Mouse (Mus musculus) brain, embryonic 14.5 days (tissue): ENCODE measurements at regions not wholly inside any gene's neighbourhood (a gene's known extent, or its start where the extent isn't known, plus 50 kb on each side); places are given as distances from the start of the nearest gene placed in this dataset.

ENCODE experiments used
- DNase-seq: peaks from one replicate; pipeline ENCODE4 v3.0.0-alpha.2; 2011; ENCODE audit warnings: low read depth
- CTCF ChIP-seq: fragments of 200-500 bp; IDR thresholded peaks from 2 replicates; pipeline ENCODE4 v1.5.1; 2012; ENCODE audit warnings: inconsistent platforms, mild to moderate bottlenecking, moderate library complexity, borderline replicate concordance; ENCODE audit not compliant: insufficient read depth, insufficient read length; ENCODE audit errors: extremely low read depth
- POLR2A ChIP-seq: fragments of 200-500 bp; IDR thresholded peaks from 2 replicates; pipeline ENCODE4 v1.6.1; 2012; ENCODE audit warnings: mild to moderate bottlenecking, inconsistent platforms, borderline replicate concordance; ENCODE audit not compliant: poor library complexity, insufficient read depth, insufficient read length, severe bottlenecking; ENCODE audit errors: extremely low read depth

DNA sequence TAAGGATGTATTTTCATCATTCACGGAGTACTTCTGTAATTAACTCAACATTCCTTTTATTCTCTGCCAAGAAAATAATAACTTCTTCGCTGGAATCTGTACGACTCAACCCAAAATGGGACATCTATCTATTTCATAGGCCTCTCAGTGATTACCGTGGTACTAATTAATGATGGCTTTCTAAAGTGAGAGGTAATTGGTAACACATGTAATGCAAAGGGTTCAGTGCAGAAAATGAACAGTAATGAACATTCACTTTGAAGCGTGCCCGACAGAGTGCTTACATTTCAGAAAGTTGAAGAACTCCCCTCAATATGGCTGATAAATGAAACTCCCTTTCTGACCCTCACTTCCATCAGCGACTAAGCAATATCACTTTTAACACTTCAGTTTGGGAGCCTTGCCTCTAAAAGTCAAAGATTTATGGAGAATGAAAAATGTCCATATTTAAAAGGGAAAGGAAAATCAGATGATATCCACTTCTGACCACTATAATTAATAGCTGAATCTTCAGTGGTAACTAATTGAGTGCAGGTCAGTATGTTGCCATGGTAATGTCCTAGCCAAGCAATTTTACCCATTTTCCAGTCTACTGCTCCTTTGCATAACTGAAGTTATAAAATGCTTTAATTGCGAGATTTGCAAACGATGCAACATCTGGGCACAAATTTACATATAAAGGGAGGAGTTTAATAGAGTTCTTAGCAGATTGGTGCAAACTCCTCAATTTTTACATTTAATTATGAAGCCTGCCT, 373.9 kb upstream of the Robo2 start:
- DNase-seq = peak; percentile 66

DNA sequence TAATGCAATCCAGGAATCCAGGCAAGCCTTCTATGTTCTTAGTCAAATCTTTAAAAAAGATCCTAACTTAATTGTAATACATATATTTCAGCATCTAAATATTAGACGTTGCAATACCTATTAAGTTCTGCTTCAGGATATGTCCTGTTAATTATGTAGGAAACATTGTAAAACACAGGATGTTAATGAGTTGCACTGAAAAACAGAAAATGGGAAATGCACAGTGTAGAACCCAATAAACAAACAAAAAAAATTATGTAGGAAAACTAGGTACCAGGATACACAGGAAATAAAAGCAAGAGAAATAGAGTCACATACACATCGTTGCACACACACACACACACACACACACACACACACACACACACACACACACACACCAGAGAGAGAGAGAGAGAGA, 368.8 kb upstream of the Robo2 start:
- no peak for TF ChIP-seq POLR2A
- no peak for TF ChIP-seq CTCF
- DNase-seq = no peak

More for the DNA sequence above, 373.9 kb upstream of the Robo2 start:
- no peak for TF ChIP-seq CTCF
- TF ChIP-seq POLR2A = no peak

DNA sequence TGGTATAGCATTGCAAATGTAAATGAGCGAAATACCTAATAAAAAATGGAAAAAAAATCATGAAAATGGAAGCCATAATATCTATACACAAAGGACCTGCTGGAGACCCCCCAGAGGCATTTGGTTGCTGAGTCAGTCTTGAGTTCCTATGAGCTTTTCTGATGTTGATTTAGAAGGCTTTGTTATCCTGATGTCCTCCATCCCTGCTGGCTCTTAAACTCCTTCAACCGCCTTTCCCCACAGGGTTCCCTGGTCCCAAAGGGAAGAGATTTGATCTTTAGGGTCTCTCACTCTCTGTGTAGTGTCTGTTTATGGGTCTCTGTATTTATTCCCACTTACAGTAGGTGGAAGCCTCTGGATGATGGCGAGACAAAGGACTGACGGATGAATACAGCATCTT, 356.6 kb upstream of the Robo2 start:
- DNase-seq = no peak
- TF ChIP-seq POLR2A (no peak), CTCF (no peak)

DNA sequence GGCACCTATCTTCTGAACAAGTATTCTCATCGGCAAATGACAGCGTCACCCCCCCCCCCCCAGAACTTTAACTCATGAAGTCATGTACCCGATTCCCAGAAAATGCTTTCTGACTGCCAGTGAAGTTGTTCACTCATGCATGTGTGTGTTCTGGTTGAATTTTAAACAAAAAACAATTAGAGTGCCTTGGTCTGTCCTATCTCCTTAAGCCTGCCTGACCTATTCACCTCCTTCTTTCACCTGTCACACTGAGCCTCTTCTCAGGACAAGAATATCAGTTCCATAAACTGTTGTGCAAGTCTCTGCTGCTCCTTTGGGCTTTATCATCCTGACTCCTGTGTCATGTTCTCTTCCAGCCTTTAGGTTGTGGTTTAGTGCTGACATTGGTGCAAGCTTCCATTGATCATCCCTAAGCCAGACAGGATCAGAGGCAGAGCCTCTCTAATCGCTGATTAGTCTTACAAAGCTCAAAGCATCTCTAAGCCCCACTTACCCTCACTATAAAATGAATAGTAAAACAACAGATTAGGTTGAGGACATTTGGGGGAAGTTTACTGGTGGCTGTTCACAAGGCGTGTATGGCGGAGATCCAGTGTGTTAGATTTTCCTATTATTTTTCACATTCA, 345.2 kb upstream of the Robo2 start:
- no peak for DNase-seq
- TF ChIP-seq POLR2A = no peak
- TF ChIP-seq CTCF = no peak

DNA sequence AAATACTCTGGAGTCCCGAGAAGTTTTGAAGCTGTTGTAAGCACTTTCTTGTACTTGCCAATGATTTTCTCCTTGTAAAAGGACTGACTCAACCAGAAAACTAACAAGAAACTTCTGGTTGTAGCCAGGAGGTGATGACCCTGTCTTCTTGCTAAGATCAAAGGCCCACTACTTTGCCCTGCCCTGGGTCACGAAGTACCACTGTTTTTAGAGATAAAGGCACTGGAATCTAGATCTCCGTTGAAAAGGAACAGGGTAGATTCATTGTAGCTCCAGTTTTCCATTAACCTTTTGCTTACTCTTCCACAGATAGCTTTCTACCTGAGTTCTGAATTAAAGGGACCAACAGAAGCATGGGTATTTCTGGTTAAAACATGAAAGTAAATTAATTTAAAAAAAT, 339.3 kb upstream of the Robo2 start:
- TF ChIP-seq CTCF (no peak), POLR2A (no peak)

DNA sequence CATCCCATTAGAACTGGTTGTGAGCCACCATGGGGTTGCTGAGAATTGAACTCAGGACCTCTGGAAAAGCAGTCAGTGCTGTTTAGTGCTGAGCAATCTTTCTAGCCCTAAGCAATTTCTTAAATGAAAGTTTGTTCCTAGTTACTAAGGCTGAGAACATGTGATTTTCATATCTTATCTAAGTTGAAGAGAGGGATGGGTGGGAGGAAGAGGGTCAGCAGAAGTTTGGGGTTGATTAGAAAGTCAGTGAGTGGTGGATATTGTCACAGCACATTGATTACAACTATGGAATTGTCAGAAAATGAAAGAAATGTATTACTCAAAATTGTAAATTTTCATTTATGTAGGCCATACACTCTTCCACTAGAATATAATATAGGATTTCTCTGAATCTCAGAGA, 337.4 kb upstream of the Robo2 start:
- DNase-seq = no peak
- TF ChIP-seq CTCF = no peak
- no peak for TF ChIP-seq POLR2A

More for the DNA sequence above, 339.3 kb upstream of the Robo2 start:
- DNase-seq = no peak

DNA sequence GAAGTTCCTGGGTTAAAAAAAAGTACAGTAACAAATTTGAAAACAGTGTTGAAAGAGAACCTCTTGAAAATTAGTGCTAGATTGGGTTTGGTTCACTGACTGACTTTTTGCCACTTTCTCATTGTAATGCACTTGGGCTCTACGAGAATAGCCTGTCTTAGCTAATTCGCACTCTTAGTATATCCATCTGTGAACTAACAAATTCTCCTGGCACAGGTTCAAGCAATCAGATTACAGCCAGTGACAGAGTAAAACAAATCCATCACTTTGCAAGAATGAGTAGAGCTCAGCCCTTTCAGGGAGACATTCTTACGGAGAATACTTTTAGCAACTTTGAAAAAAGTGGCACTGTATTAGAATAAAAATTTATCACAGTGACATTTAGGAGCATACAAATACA, 331.9 kb upstream of the Robo2 start:
- no peak for TF ChIP-seq CTCF
- no peak for TF ChIP-seq POLR2A
- DNase-seq = peak; percentile 83

DNA sequence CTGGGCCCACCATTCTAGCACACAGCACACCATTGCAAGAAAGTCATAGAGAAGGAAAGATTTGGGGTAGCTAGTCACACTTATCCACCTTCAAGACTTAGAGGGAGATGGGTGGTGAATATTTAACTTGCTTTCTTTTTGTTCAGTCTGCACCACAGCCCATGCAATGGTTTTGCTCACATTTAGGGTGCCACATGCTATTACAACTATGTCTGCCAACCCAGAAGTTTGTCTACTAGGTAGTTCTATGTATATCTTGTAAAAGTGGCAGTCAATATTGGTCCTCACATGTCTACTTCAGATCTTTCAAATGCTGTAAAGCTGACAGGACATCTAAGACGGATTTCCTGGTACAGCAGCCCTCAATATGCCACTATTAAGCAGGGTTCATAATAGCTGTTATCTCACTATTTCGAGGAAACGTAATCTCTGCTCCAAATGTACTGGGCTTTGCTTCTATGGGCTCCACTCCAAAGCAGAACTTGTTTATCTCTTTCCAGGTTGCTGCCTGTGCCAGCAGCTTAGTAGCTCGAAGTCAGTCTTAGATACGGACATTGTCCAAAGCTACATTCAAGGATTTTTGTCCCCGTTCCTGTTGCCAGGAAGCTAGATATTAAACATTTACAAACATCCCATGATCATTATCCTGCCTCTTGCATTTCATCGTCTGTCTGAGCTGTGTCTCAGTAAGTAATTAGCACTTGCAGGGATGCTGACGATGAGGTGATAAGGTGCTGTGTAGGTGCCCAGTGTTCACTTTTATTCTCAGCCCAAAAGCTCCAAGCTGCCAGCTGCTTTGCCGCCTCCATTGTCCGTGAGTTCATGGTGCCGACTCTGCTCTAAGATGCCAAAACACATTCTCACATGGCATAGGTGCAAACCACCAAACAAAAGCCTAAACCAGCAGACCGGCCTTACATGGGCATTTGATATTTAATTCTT, 327.8 kb upstream of the Robo2 start:
- no peak for TF ChIP-seq POLR2A
- TF ChIP-seq CTCF = no peak
- peak; percentile 79 for DNase-seq

DNA sequence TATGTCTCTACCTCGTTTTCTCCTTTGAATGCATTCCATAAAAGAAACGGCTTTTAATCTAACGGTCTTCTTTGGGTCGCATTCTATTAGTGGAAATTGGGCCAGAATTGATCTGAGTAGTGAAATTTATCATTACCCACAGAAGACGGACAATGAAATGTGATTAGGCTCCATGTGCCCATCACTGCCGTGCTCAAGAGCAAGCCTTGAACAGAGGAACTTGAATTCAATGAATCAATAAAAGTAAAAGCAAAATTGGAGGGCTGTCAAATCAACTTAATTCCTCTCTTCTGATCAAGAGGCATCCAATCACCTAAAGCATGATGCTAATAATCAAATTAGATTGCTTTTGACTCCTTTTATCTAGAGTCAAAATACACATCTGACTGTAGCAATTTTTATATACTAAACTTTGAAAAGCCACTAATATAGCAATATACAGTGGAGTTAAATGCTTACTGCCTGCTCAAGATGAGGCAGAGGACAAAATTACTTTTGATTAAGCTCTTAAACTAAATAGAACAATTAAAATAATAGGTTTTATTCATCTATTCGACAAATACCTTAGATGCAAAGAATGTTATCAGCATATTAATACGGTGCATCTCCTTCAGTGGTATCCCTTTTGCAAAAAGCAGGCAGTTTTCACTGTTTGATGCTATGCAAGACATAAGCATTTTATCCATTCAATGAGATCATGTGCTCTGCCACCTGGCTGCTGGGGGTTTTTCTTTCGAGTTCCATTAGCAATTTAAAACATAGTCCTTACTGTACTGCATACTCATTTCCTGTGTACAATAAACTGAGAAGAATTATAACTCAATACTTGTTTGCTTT, 321.5 kb upstream of the Robo2 start:
- no peak for TF ChIP-seq POLR2A
- no peak for TF ChIP-seq CTCF
- peak; percentile 56 for DNase-seq

DNA sequence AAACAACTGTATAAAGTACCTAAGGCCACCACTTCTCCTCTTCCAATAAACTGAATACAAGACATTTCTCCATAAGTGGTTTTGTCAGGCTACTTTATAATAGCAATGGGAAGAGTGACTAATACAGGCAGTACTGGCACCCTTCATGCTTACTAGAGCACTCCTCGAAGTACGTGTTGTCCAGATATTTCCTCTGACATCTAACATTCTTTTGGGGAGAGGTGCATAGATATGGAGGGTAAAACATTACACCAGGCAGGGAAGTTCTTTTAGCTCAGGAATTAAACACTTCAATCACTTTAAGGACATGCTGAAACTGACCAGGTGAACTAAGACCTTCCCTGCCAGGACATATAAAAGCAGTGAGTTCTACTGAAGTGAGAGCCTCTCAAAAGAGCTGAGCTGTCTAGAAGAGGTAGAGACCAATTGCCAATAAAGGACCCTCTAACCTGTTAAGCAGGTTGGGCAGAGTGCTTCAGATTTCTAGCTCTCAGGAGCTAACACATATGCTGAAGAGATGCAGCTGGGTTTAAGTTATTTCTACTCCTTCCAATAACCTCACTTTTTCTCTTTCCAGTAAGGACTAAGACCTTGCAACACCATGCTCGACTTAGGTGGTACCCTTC, 318.7 kb upstream of the Robo2 start:
- TF ChIP-seq CTCF (no peak), POLR2A (no peak)
- no peak for DNase-seq

DNA sequence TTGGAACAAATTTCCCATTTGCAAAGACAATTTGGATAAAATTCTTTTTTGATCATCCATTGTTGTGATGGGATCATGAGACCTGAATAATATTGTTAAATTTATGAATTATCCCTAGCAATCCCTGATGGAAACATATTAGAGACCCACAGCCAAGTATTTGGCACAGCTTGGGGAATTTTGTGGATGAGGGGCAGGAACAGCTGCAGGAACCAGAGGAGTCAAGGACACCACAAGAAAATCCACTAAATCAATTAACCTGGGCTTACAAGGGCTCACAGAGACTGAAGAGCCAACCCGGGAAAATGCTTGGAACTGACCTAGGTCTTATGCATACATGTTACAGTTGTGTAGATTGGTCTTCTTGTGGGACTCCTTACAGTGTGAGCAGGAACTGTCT, 311.6 kb upstream of the Robo2 start:
- TF ChIP-seq POLR2A = no peak
- no peak for DNase-seq
